Mouse (Mus musculus): ENCODE measurements at regions not wholly inside any gene's neighbourhood (a gene's known extent, or its start where the extent isn't known, plus 50 kb on each side); places are given as distances from the start of the nearest gene placed in this dataset.

- no peak for DNase-seq (ENCODE audit: low read depth, low spot score)
Measured at GRCm38 (mm10) chr2:166274016-166274346, 118.5 kb upstream of the Sulf2 start.

GRCm38 (mm10) chr2:166273312-166274015, 118.0 kb upstream of the Sulf2 start:
- DNase-seq (ENCODE audit: low read depth, low spot score), result no peak

GRCm38 (mm10) chr2:166272841-166273240, 117.4 kb upstream of the Sulf2 start:
- no peak for DNase-seq (ENCODE audit: low read depth, low spot score)

- no peak for DNase-seq (ENCODE audit: low read depth, low spot score)
Measured at GRCm38 (mm10) chr2:166272190-166272543, 116.7 kb upstream of the Sulf2 start.

GRCm38 (mm10) chr2:166271373-166272189, 116.1 kb upstream of the Sulf2 start:
- DNase-seq (ENCODE audit: low read depth, low spot score), result no peak

- DNase-seq (ENCODE audit: low read depth, low spot score), result no peak
Measured at GRCm38 (mm10) chr2:166270007-166270406, 114.5 kb upstream of the Sulf2 start.

GRCm38 (mm10) chr2:166266915-166267314, 111.5 kb upstream of the Sulf2 start:
- DNase-seq (ENCODE audit: low read depth, low spot score), result no peak

GRCm38 (mm10) chr2:166266507-166266906, 111.0 kb upstream of the Sulf2 start:
- DNase-seq (ENCODE audit: low read depth, low spot score), result no peak

- DNase-seq (ENCODE audit: low read depth, low spot score), result no peak
Measured at GRCm38 (mm10) chr2:166264756-166265155, 109.3 kb upstream of the Sulf2 start.

- DNase-seq (ENCODE audit: low read depth, low spot score), result no peak
Measured at GRCm38 (mm10) chr2:166261799-166262198, 106.3 kb upstream of the Sulf2 start.

- no peak for DNase-seq (ENCODE audit: low read depth, low spot score)
Measured at GRCm38 (mm10) chr2:166261065-166261464, 105.6 kb upstream of the Sulf2 start.

- DNase-seq (ENCODE audit: low read depth, low spot score), result no peak
Measured at GRCm38 (mm10) chr2:166258771-166259180, 103.3 kb upstream of the Sulf2 start.

GRCm38 (mm10) chr2:166257666-166258065, 102.2 kb upstream of the Sulf2 start:
- no peak for DNase-seq (ENCODE audit: low read depth, low spot score)

GRCm38 (mm10) chr2:166256193-166256592, 100.7 kb upstream of the Sulf2 start:
- DNase-seq (ENCODE audit: low read depth, low spot score), result no peak

GRCm38 (mm10) chr2:166254581-166254980, 99.1 kb upstream of the Sulf2 start:
- no peak for DNase-seq (ENCODE audit: low read depth, low spot score)

GRCm38 (mm10) chr2:166252107-166252506, 96.6 kb upstream of the Sulf2 start:
- DNase-seq (ENCODE audit: low read depth, low spot score), result no peak

GRCm38 (mm10) chr2:166251421-166251820, 96.0 kb upstream of the Sulf2 start:
- DNase-seq (ENCODE audit: low read depth, low spot score), result no peak

GRCm38 (mm10) chr2:166250571-166250970, 95.1 kb upstream of the Sulf2 start:
- no peak for DNase-seq (ENCODE audit: low read depth, low spot score)

GRCm38 (mm10) chr2:166249338-166249950, 94.0 kb upstream of the Sulf2 start:
- no peak for DNase-seq (ENCODE audit: low read depth, low spot score)

- DNase-seq (ENCODE audit: low read depth, low spot score), result no peak
Measured at GRCm38 (mm10) chr2:166246401-166247189, 91.1 kb upstream of the Sulf2 start.

- no peak for DNase-seq (ENCODE audit: low read depth, low spot score)
Measured at GRCm38 (mm10) chr2:166245219-166245618, 89.8 kb upstream of the Sulf2 start.

All from 3T3-L1 (cell line).